Mouse (Mus musculus) liver, adult 2 months (tissue): ENCODE measurements around the gene Mt2. TPM values are rescaled to one million over a fixed set of nuclear protein-coding genes. Genes with fewer than 3 reads are reported as not detected.

Experiments used
- DNase-seq: peaks from one replicate; pipeline ENCODE4 v3.0.0-alpha.2; 2011; ENCODE audit warnings: low read depth, low spot score; ENCODE audit errors: extremely low read depth
- H3K27ac ChIP-seq: fragments of 200-500 bp; replicated peaks from 2 replicates; pipeline ENCODE4 v1.5.1; 2012; ENCODE audit warnings: low read depth, mild to moderate bottlenecking, control low read depth, inconsistent platforms, low read length; ENCODE audit not compliant: insufficient read depth
- H3K27me3 ChIP-seq: fragments of 200-500 bp; 2 replicates; pipeline ENCODE4 v1.6.1; 2012; ENCODE audit warnings: mild to moderate bottlenecking, moderate library complexity, low read length, inconsistent platforms; ENCODE audit not compliant: control insufficient read depth, insufficient read depth
- H3K36me3 ChIP-seq: fragments of 200-500 bp; 2 replicates; pipeline ENCODE4 v1.6.1; 2012; ENCODE audit warnings: low read length, inconsistent platforms; ENCODE audit not compliant: control insufficient read depth, insufficient read depth
- H3K4me1 ChIP-seq: fragments of 200-500 bp; 2 replicates; pipeline ENCODE4 v1.6.1; 2011; ENCODE audit warnings: low read length; ENCODE audit not compliant: control insufficient read depth, insufficient read depth
- H3K4me3 ChIP-seq: fragments of 200-500 bp; 2 replicates; pipeline ENCODE4 v1.5.1; 2011; ENCODE audit warnings: low read depth, mild to moderate bottlenecking, control low read depth, low read length, moderate library complexity; ENCODE audit not compliant: insufficient read depth
- H3K79me2 ChIP-seq: fragments of 200-500 bp; 2 replicates; pipeline ENCODE4 v1.6.1; 2012; ENCODE audit warnings: inconsistent platforms, mild to moderate bottlenecking, low read length, moderate library complexity; ENCODE audit not compliant: control insufficient read depth, insufficient read depth
- H3K9ac ChIP-seq: fragments of 200-500 bp; 2 replicates; pipeline ENCODE4 v1.6.1; 2012; ENCODE audit warnings: low read depth, mild to moderate bottlenecking, control low read depth, inconsistent platforms, low read length
- CTCF ChIP-seq: fragments of 200-500 bp; IDR thresholded peaks from 2 replicates; pipeline ENCODE4 v1.5.1; 2011; ENCODE audit warnings: low read depth, low read length, control low read depth
- POLR2A ChIP-seq: fragments of 200-500 bp; IDR thresholded peaks from 2 replicates; pipeline ENCODE4 v1.6.1; 2011; ENCODE audit warnings: low read length, control low read depth; ENCODE audit not compliant: insufficient read depth; ENCODE audit errors: extremely low read depth
- WGBS: fragments of 180-500 bp; shearing (Covaris S2); methylation state at CpG from one replicate; pipeline ENCODE4 v1.1.7; 2018; 5-methylcytosine and 5-hydroxymethylcytosine counted together
- polyA plus RNA-seq: library from polyadenylated mRNA; depleted of rRNA; stranded (reverse); fragments of >200 nt; gene quantifications from 2 replicates; pipeline ENCODE4 v1.2.3, GENCODE M21; 2012
- total RNA-seq: library from RNA; depleted of rRNA; stranded (reverse); fragments of >200 nt; gene quantifications from 2 replicates; pipeline ENCODE4 v1.2.3, GENCODE M21; 2014

Gene Mt2
- total and polyA plus RNA-seq, 2 experiments: 9.4 to 120 TPM

- Histone ChIP-seq H3K27me3 (no peaks in the 10 kb centered on the region), H3K9ac (peak overlapping the region; percentile 65; the same call in 1 of the 2 replicates), H3K79me2 (no peaks in the 10 kb centered on the region), H3K27ac (peak overlapping the region; percentile 53; the same call in 1 of the 2 replicates), H3K4me1 (peaks cover 17% of the 10 kb centered on the region), H3K36me3 (no peaks in the 10 kb centered on the region), H3K4me3 (no peak overlapping the region)
- DNase-seq: no peak
- 29% methylated on average over 13 of the region's 13 CpGs for WGBS
- TF ChIP-seq CTCF (no peak), POLR2A (no peak)
Measured at GRCm38 (mm10) chr8:94182055-94182929, 9.8 kb downstream of the Mt2 start.

GRCm38 (mm10) chr8:94183117-94183516, 10.7 kb downstream of the Mt2 start:
- H3K27me3 ChIP-seq: no peaks in the 10 kb centered on the region
- H3K27ac ChIP-seq: peak overlapping the region; percentile 53
- peaks cover 17% of the 10 kb centered on the region for H3K4me1 ChIP-seq
- WGBS: under 1% methylated on average over 16 of the region's 16 CpGs
- TF ChIP-seq CTCF: peak; percentile 81
- 0 out of 2 replicates have a peak, but pooled peaks have one; percentile 25 for TF ChIP-seq POLR2A
- peak overlapping the region; percentile 65 for H3K9ac ChIP-seq
- H3K4me3 ChIP-seq: peak overlapping the region; percentile 43
- no peaks in the 10 kb centered on the region for H3K79me2 ChIP-seq
- no peak for DNase-seq
- no peaks in the 10 kb centered on the region for H3K36me3 ChIP-seq

- WGBS: 83% methylated on average over 12 of the region's 12 CpGs
- Histone ChIP-seq H3K27ac (no peak overlapping the region), H3K4me1 (peaks cover 17% of the 10 kb centered on the region), H3K27me3 (no peaks in the 10 kb centered on the region), H3K9ac (no peak overlapping the region), H3K36me3 (no peaks in the 10 kb centered on the region), H3K4me3 (no peak overlapping the region), H3K79me2 (no peaks in the 10 kb centered on the region)
- DNase-seq: no peak
- TF ChIP-seq POLR2A (no peak), CTCF (no peak)
Measured at GRCm38 (mm10) chr8:94184357-94184843, 11.9 kb downstream of the Mt2 start.

GRCm38 (mm10) chr8:94185791-94186190, 13.3 kb downstream of the Mt2 start:
- Histone ChIP-seq H3K4me3 (no peak overlapping the region), H3K79me2 (no peaks in the 10 kb centered on the region), H3K36me3 (no peaks in the 10 kb centered on the region), H3K9ac (no peak overlapping the region), H3K27ac (no peak overlapping the region), H3K4me1 (peaks cover 12% of the 10 kb centered on the region), H3K27me3 (no peaks in the 10 kb centered on the region)
- 76% methylated on average over 6 of the region's 6 CpGs for WGBS
- DNase-seq: no peak
- TF ChIP-seq POLR2A (no peak), CTCF (no peak)

GRCm38 (mm10) chr8:94186542-94186941, 14.1 kb downstream of the Mt2 start:
- H3K79me2 ChIP-seq: no peaks in the 10 kb centered on the region
- no peaks in the 10 kb centered on the region for H3K27me3 ChIP-seq
- no peak overlapping the region for H3K27ac ChIP-seq
- H3K9ac ChIP-seq: peak overlapping the region; percentile 52; the same call in 1 of the 2 replicates
- peak; percentile 67 for DNase-seq
- TF ChIP-seq POLR2A (no peak), CTCF (peak; percentile 93)
- H3K36me3 ChIP-seq: no peaks in the 10 kb centered on the region
- peak overlapping the region; percentile 5; the same call in 1 of the 2 replicates for H3K4me3 ChIP-seq
- 10% methylated on average over 17 of the region's 17 CpGs for WGBS
- peaks cover 12% of the 10 kb centered on the region for H3K4me1 ChIP-seq
